Mouse (Mus musculus) erythroblast, embryonic 14.5 days (primary cell): Measurements from ENCODE around the gene Ppp1r12b.

ENCODE experiments used
- GATA1 ChIP-seq: IDR thresholded peaks from 2 replicates; pipeline ENCODE4 v1.6.1; 2012; ENCODE audit warnings: low read length, inconsistent platforms, mixed read lengths
- TAL1 ChIP-seq: IDR thresholded peaks from 3 replicates; pipeline ENCODE4 v1.6.1; 2012; ENCODE audit warnings: low read length, inconsistent platforms, mixed read lengths

- no peak for TF ChIP-seq TAL1
- TF ChIP-seq GATA1, result no peak
Observed at GRCm38 (mm10) chr1:134846295-134846988, 109.3 kb downstream of the Ppp1r12b start.
